Mouse (Mus musculus) forebrain, embryonic 14.5 days (tissue): ENCODE data around the gene Sec23ip. TPM values are rescaled to one million over a fixed set of nuclear protein-coding genes. Genes with fewer than 3 reads are reported as not detected.

Experiments used
- ATAC-seq: fragments of 200-750 bp; cut with Nextera tagmentation; 2 replicates; pipeline ENCODE4 v1.8.0; 2017; ENCODE audit warnings: mild to moderate bottlenecking, moderate library complexity
- DNase-seq: peaks from one replicate; pipeline ENCODE4 v3.0.0-alpha.2; 2015; ENCODE audit warnings: low spot score
- H3K27ac ChIP-seq: fragments of 300-500 bp; sonication (generic); 2 replicates; pipeline ENCODE4 v1.5.1; 2014; ENCODE audit warnings: low read depth, mild to moderate bottlenecking, control low read depth, low read length, moderate library complexity
- H3K27me3 ChIP-seq: fragments of 300-500 bp; sonication (generic); replicated peaks from 2 replicates; pipeline ENCODE4 v1.6.1; 2014; ENCODE audit warnings: low read length, control low read depth, mixed read lengths; ENCODE audit not compliant: control insufficient read depth, insufficient read depth
- H3K36me3 ChIP-seq: fragments of 300-500 bp; sonication (generic); 2 replicates; pipeline ENCODE4 v1.6.1; 2014; ENCODE audit warnings: low read length, control low read depth; ENCODE audit not compliant: control insufficient read depth, insufficient read depth
- H3K4me1 ChIP-seq: fragments of 300-500 bp; sonication (generic); 2 replicates; pipeline ENCODE4 v1.6.1; 2014; ENCODE audit warnings: antibody characterized with exemption, low read length, control low read depth; ENCODE audit not compliant: control insufficient read depth, insufficient read depth
- H3K4me2 ChIP-seq: fragments of 300-500 bp; sonication (generic); 2 replicates; pipeline ENCODE4 v1.6.1; 2014; ENCODE audit warnings: mild to moderate bottlenecking, control low read depth, low read length
- H3K4me3 ChIP-seq: fragments of 300-500 bp; sonication (generic); 2 replicates; pipeline ENCODE4 v1.5.1; 2014; ENCODE audit warnings: low read depth, low read length, control low read depth
- H3K9ac ChIP-seq: fragments of 300-500 bp; sonication (generic); 2 replicates; pipeline ENCODE4 v1.6.1; 2014; ENCODE audit warnings: mild to moderate bottlenecking, low read length, control low read depth, moderate library complexity
- H3K9me3 ChIP-seq: fragments of 300-500 bp; sonication (generic); replicated peaks from 2 replicates; pipeline ENCODE4 v1.6.1; 2016; ENCODE audit warnings: low read length, control low read depth, mixed read lengths; ENCODE audit not compliant: control insufficient read depth
- WGBS: fragments of 180-500 bp; shearing (Covaris S2); extraction: QIAGEN DNeasy Blood & Tissue Kit; methylation state at CpG from one replicate; pipeline ENCODE4 v1.1.7; 2014; 5-methylcytosine and 5-hydroxymethylcytosine counted together
- polyA plus RNA-seq: library from polyadenylated mRNA; unstranded; fragments of >200 nt; fragmentation: Nextera tagmentation; extraction: Ambion mirVana; gene quantifications from 2 replicates; pipeline ENCODE4 v1.2.1, GENCODE M21; 2014

Sec23ip gene
- polyA plus RNA-seq, 1 experiment from 2014 or later: 30.6 TPM

- no peak for ATAC-seq
- no peak overlapping the region for H3K9ac ChIP-seq
- DNase-seq: no peak
- H3K27ac ChIP-seq: no peak overlapping the region
- no peaks in the 10 kb centered on the region for H3K27me3 ChIP-seq
- 84% methylated on average over 9 of the region's 9 CpGs for WGBS
- peaks cover 9% of the 10 kb centered on the region; the same call in 1 of the 2 replicates for H3K4me1 ChIP-seq
- peaks cover 52% of the 10 kb centered on the region for H3K36me3 ChIP-seq
- no peak overlapping the region for H3K4me3 ChIP-seq
- no peak overlapping the region for H3K4me2 ChIP-seq
- H3K9me3 ChIP-seq: no peaks in the 10 kb centered on the region
Measured at GRCm38 (mm10) chr7:128750296-128750695, 5.6 kb downstream of the Sec23ip start.

GRCm38 (mm10) chr7:128752012-128752411 lies 7.3 kb downstream of the Sec23ip start:
- H3K27me3 ChIP-seq: no peaks in the 10 kb centered on the region
- DNase-seq: no peak
- H3K9ac ChIP-seq: no peak overlapping the region
- peaks cover 68% of the 10 kb centered on the region for H3K36me3 ChIP-seq
- 87% methylated on average over 4 of the region's 4 CpGs for WGBS
- H3K4me3 ChIP-seq: no peak overlapping the region
- H3K9me3 ChIP-seq: no peaks in the 10 kb centered on the region
- H3K27ac ChIP-seq: no peak overlapping the region
- no peak for ATAC-seq
- H3K4me1 ChIP-seq: no peaks in the 10 kb centered on the region
- H3K4me2 ChIP-seq: no peak overlapping the region

- H3K4me1 ChIP-seq: no peaks in the 10 kb centered on the region
- no peaks in the 10 kb centered on the region for H3K9me3 ChIP-seq
- 97% methylated on average over 1 of the region's 1 CpGs for WGBS
- no peak overlapping the region for H3K9ac ChIP-seq
- H3K4me2 ChIP-seq: no peak overlapping the region
- H3K36me3 ChIP-seq: peaks cover 93% of the 10 kb centered on the region
- H3K4me3 ChIP-seq: no peak overlapping the region
- DNase-seq: no peak
- no peak overlapping the region for H3K27ac ChIP-seq
- no peaks in the 10 kb centered on the region for H3K27me3 ChIP-seq
- ATAC-seq: no peak
Measured at GRCm38 (mm10) chr7:128755396-128755795, 10.7 kb downstream of the Sec23ip start.

- H3K9me3 ChIP-seq: no peaks in the 10 kb centered on the region
- DNase-seq (no peak), ATAC-seq (no peak)
- H3K9ac ChIP-seq: no peak overlapping the region
- H3K36me3 ChIP-seq: peaks cover 93% of the 10 kb centered on the region
- H3K27ac ChIP-seq: no peak overlapping the region
- no peaks in the 10 kb centered on the region for H3K4me1 ChIP-seq
- 92% methylated on average over 4 of the region's 4 CpGs for WGBS
- H3K4me3 ChIP-seq: no peak overlapping the region
- no peak overlapping the region for H3K4me2 ChIP-seq
- no peaks in the 10 kb centered on the region for H3K27me3 ChIP-seq
Measured at GRCm38 (mm10) chr7:128758948-128759347, 14.2 kb downstream of the Sec23ip start.

- H3K4me1 ChIP-seq: no peaks in the 10 kb centered on the region
- no peak overlapping the region for H3K27ac ChIP-seq
- H3K9ac ChIP-seq: no peak overlapping the region
- H3K4me2 ChIP-seq: no peak overlapping the region
- peak; percentile 5 for DNase-seq
- H3K27me3 ChIP-seq: no peaks in the 10 kb centered on the region
- peaks cover 86% of the 10 kb centered on the region for H3K36me3 ChIP-seq
- H3K9me3 ChIP-seq: no peaks in the 10 kb centered on the region
- ATAC-seq: no peak
- no peak overlapping the region for H3K4me3 ChIP-seq
Measured at GRCm38 (mm10) chr7:128766696-128767095, 22.0 kb downstream of the Sec23ip start.

- ATAC-seq: no peak
- Histone ChIP-seq H3K27ac (no peak overlapping the region), H3K4me3 (no peak overlapping the region), H3K4me1 (no peaks in the 10 kb centered on the region), H3K9me3 (no peaks in the 10 kb centered on the region), H3K27me3 (no peaks in the 10 kb centered on the region), H3K4me2 (no peak overlapping the region), H3K36me3 (peaks cover 88% of the 10 kb centered on the region), H3K9ac (no peak overlapping the region)
- WGBS: 89% methylated on average over 6 of the region's 6 CpGs
- DNase-seq: no peak
Measured at GRCm38 (mm10) chr7:128777201-128777600, 32.5 kb downstream of the Sec23ip start.

- Histone ChIP-seq H3K27ac (no peak overlapping the region), H3K27me3 (no peaks in the 10 kb centered on the region), H3K9me3 (no peaks in the 10 kb centered on the region), H3K9ac (no peak overlapping the region), H3K4me1 (no peaks in the 10 kb centered on the region), H3K36me3 (peaks cover 80% of the 10 kb centered on the region), H3K4me2 (no peak overlapping the region), H3K4me3 (no peak overlapping the region)
- ATAC-seq: peak; percentile 65; the same call in 1 of the 2 replicates
- peak; percentile 92 for DNase-seq
- 36% methylated on average over 6 of the region's 6 CpGs for WGBS
Measured at GRCm38 (mm10) chr7:128779305-128779704, 34.6 kb downstream of the Sec23ip start.

- ATAC-seq (no peak), DNase-seq (no peak)
- H3K4me2 ChIP-seq: no peak overlapping the region
- WGBS: 100% methylated on average over 3 of the region's 3 CpGs
- no peak overlapping the region for H3K9ac ChIP-seq
- no peaks in the 10 kb centered on the region for H3K9me3 ChIP-seq
- no peak overlapping the region for H3K27ac ChIP-seq
- H3K36me3 ChIP-seq: peaks cover 76% of the 10 kb centered on the region
- H3K4me1 ChIP-seq: no peaks in the 10 kb centered on the region
- H3K4me3 ChIP-seq: no peak overlapping the region
- H3K27me3 ChIP-seq: no peaks in the 10 kb centered on the region
Measured at GRCm38 (mm10) chr7:128781846-128782245, 37.1 kb downstream of the Sec23ip start.

GRCm38 (mm10) chr7:128790045-128790444 lies 45.3 kb downstream of the Sec23ip start:
- ATAC-seq (no peak), DNase-seq (no peak)
- H3K27me3 ChIP-seq: no peaks in the 10 kb centered on the region
- H3K4me2 ChIP-seq: no peak overlapping the region
- no peak overlapping the region for H3K4me3 ChIP-seq
- H3K4me1 ChIP-seq: no peaks in the 10 kb centered on the region
- peaks cover 12% of the 10 kb centered on the region for H3K36me3 ChIP-seq
- no peaks in the 10 kb centered on the region for H3K9me3 ChIP-seq
- no peak overlapping the region for H3K9ac ChIP-seq
- 89% methylated on average over 4 of the region's 4 CpGs for WGBS
- no peak overlapping the region for H3K27ac ChIP-seq
